Mouse (Mus musculus): ENCODE measurements around the gene Eipr1.
"Not testable (repeated sequence)": the region's sequence is repeated elsewhere in the genome, so short reads cannot be mapped to it uniquely, and the experiment has no call there.

Eipr1 gene

GRCm38 (mm10) chr12:28891523-28891922 lies 139.9 kb downstream of the Eipr1 start:
- DNase-seq, result no peak

GRCm38 (mm10) chr12:28896577-28896976 lies 145.0 kb downstream of the Eipr1 start:
- DNase-seq, result no peak

- no peak for DNase-seq
Observed at GRCm38 (mm10) chr12:28898307-28898706, 146.7 kb downstream of the Eipr1 start.

- no peak for DNase-seq
Observed at GRCm38 (mm10) chr12:28899696-28900095, 148.1 kb downstream of the Eipr1 start.

- no peak for DNase-seq
Observed at GRCm38 (mm10) chr12:28900341-28900740, 148.7 kb downstream of the Eipr1 start.

- no peak for DNase-seq
Observed at GRCm38 (mm10) chr12:28902132-28902531, 150.5 kb downstream of the Eipr1 start.

- DNase-seq, result no peak
Observed at GRCm38 (mm10) chr12:28903082-28903481, 151.5 kb downstream of the Eipr1 start.

- no peak for DNase-seq
Observed at GRCm38 (mm10) chr12:28905486-28905885, 153.9 kb downstream of the Eipr1 start.

GRCm38 (mm10) chr12:28906016-28906415 lies 154.4 kb downstream of the Eipr1 start:
- no peak for DNase-seq

GRCm38 (mm10) chr12:28906809-28907297 lies 155.2 kb downstream of the Eipr1 start:
- DNase-seq, result peak; percentile 83

- no peak for DNase-seq
Observed at GRCm38 (mm10) chr12:28907814-28908213, 156.2 kb downstream of the Eipr1 start.

- no peak for DNase-seq
Observed at GRCm38 (mm10) chr12:28909851-28910250, 158.2 kb downstream of the Eipr1 start.

- DNase-seq, result peak; percentile 38
Observed at GRCm38 (mm10) chr12:28910568-28910967, 159.0 kb downstream of the Eipr1 start.

GRCm38 (mm10) chr12:28912351-28912936 lies 160.8 kb downstream of the Eipr1 start:
- DNase-seq, result peak; percentile 32

GRCm38 (mm10) chr12:28913099-28913498 lies 161.5 kb downstream of the Eipr1 start:
- DNase-seq, result peak; percentile 53

- DNase-seq, result not testable (repeated sequence)
Observed at GRCm38 (mm10) chr12:28914056-28914455, 162.5 kb downstream of the Eipr1 start.
